Mouse (Mus musculus): ENCODE measurements around the gene Ptprm. TPM values are rescaled to one million over a fixed set of nuclear protein-coding genes. Genes with fewer than 3 reads are reported as not detected.

Ptprm gene
- 0.15 to 1.1 TPM (median 0.48 TPM) in 3 of 4 replicates, not detected in the other for total RNA-seq (2023)

DNA sequence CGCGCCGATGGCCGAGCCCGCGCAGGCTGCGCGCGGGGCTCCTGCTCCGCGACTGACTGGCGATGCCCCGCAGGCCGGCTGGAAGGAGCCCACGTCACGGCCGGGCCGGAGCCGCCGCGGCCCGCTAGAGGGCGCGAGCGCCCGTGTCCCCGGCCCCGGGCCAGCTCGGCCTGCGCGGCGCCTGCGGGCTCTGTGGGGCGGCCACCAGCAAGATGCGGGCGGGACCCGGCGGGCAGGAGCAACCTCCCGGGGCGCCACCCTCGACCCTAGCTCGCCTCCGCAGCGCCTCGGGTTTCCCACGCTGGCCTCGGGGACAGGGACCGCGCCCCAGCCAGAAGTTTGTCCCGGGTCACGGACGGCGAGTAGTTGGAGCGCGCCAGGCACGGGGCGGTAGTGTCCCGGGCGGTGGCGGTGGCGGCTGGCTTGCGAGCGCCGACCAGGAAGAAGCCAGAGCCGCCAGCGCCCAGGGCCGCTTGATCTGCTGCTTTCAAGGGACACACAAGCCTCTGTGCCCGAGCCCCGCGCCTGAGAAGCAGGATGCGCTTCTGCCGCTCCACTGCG, at the start of gene Ptprm:
Gene Ptprm (minus strand): TSS at position 7 of the 561 bp plus-strand sequence.

Data from B cell, adult 62 days (primary cell).